Mouse (Mus musculus) neural tube, embryonic 10.5 days (tissue): ENCODE results near the gene Stxbp1.

Source experiments
- DNase-seq: peaks from one replicate; pipeline ENCODE4 v3.0.0-alpha.2; 2017; ENCODE audit warnings: low spot score; ENCODE audit errors: extremely low spot score

The Stxbp1 gene

DNA sequence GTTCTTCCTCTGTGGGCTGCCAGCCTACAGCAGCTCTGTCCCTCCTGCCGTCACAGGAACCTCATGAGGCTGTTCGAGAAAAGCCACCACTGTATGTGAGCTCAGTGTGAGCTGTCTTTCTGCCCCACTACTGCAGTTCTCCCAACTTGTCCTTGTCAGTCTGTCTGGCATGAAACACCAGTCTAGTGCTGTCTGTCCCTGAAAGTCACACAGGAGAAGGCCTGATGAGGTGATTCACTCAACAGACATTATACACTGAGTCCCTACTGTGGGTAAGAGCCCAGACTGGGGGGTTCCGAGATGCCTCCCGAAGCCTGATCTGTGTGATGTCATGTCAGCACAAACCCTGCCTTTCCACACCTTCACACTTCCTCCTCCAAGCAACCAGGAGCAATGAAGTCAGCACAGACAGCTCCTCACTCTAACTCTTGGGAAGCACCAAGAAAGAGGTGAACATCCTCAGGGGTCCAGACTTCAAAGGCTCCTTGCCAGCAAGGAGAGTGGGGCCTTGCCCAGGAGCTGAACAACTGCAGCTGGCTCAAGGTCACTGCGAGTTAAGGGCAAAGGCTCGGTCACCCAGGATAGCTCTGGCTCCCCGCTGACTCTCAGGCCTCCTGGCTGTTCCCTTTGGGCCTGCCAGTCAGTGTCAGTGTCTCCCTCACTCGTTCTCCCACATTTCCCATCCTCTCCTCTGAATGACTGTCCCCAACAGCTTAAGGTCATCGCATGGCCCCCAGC lies 8.7 kb downstream of the Stxbp1 start:
- DNase-seq, result no peak

DNA sequence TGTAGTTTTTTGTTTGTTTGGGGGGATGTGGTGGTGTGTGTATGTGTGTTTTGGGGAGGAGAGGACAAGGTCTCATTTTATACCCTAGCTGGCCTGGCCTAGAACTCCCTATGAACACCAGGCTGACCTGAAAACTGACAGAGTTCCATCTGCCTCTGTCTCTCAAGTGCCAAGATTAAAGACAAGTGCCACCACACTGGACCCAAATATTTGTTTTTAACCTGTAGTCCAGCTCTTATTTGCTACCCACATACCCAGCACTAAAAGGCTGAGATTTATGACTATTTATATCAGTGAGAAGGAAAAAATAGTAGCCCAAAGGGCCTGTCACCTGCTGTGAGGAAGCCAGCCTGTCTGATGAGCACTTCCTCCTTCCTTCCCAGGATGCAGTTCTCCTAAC lies 11.5 kb downstream of the Stxbp1 start:
- no peak for DNase-seq

DNA sequence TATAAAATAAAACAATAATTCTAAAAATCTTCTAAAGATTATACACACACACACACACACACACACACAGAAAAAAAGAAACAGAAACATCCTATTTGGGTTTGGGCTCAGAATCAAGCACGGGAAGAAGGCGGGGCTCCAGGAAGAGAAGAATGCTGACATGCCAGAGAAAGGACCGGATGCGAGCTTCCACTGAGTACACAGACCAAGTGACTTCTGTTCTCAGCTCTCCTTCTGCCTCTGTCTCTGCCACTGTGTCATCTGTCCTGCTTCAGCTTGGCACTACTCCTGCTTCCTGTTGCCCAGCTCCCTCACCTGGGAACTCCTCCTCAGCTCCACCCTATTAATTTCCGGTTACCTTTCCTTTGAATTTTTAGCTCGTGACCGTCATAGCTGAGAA lies 12.5 kb downstream of the Stxbp1 start:
- no peak for DNase-seq

DNA sequence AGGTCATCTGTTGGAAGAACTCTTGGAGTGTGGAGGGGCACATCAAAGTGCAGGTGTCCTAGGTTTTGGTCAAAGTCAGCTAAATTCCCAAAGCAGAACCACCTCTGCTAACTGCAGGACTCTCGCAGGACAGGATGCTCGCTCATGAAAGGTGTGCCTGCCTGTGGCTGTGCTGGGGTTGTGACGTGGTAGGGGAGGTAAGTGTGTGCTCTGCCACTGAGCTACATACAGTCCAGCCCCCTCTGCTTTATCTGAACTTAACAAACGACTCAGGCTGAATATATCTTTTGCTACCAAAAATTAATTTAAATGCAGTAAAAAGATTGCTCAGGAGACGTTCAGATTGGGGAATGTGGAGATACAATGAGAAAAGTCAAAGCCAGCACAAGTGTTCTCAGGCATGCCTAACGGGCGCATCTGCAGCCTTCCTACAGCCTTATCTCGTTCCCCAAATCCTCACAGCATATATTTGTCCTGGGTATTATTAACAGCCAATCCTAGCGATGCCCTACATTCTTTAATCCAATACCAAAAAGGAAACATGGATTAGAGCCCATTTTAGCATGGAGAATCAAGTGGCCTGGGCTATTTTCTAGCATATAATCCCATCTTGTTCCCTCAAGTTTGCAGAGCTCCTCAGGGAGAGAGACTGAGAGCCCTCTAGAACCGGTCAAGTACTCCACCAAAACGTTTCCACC lies 17.9 kb downstream of the Stxbp1 start:
- no peak for DNase-seq

- no peak for DNase-seq
These were observed 21.2 kb downstream of the Stxbp1 start for GRCm38 (mm10) chr2:32825796-32826195.

DNA sequence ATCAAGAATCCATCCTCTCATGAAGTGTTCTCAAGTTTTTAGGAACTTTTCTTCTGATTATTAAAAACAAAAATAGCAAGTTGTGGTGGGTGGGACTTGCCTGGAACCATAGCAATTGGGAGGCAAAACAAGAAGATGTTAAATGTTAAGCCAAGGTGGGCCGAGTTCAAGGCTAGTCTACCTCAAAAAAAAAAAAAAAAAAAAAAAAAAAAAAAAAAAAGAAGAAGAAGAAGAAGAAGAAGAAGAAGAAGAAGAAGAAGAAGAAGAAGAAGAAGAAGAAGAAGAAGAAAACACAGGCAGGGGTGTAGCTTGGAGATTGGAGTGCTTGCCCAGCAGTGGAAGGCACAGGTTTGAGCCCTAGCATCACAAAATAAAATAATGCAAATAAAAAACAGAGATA lies 22.3 kb downstream of the Stxbp1 start:
- DNase-seq, result no peak

GRCm38 (mm10) chr2:32824181-32824580 lies 22.9 kb downstream of the Stxbp1 start:
- peak; percentile 37 for DNase-seq

- peak; percentile 24 for DNase-seq
These were observed 23.4 kb downstream of the Stxbp1 start for GRCm38 (mm10) chr2:32823579-32824154.

DNA sequence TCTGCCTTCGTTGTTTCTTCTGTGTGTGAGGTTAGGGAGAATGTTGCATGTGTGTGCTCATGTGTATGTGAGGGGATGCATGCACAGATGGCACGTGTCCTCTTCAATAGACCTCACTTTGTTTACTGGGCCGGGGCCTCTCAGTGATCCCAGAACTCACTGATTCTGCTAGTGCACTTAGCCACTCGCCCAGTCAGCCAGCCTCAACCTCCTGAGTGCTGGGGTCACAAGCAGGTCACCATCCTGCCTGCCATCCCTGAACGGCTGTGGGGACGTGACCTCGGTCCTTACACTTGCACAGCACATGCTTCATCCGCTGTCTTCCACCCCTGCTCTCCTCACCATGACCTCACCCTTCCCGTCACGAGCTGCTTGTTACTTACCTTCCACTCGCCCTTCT lies 23.9 kb downstream of the Stxbp1 start:
- DNase-seq, result peak; percentile 41

DNA sequence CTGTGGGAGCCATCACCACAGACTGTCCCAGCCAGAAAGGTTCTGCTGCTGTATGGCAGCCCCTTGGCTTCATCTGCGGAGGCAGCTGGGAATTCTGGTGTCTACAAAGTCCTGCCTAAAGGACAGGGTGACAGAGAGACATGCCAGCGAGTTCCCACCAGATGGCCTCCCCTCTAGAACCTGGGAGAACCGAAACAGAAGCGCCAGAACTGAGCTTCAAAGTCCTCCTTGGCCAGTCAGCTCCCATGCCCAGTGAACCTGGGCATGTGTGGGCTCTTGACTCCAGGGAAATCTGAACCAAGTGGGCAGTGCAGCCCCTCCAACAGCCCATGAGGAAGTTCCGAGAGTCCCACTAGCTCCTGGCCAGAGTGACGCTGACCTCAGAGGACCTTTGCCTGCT lies 24.4 kb downstream of the Stxbp1 start:
- DNase-seq, result no peak

DNA sequence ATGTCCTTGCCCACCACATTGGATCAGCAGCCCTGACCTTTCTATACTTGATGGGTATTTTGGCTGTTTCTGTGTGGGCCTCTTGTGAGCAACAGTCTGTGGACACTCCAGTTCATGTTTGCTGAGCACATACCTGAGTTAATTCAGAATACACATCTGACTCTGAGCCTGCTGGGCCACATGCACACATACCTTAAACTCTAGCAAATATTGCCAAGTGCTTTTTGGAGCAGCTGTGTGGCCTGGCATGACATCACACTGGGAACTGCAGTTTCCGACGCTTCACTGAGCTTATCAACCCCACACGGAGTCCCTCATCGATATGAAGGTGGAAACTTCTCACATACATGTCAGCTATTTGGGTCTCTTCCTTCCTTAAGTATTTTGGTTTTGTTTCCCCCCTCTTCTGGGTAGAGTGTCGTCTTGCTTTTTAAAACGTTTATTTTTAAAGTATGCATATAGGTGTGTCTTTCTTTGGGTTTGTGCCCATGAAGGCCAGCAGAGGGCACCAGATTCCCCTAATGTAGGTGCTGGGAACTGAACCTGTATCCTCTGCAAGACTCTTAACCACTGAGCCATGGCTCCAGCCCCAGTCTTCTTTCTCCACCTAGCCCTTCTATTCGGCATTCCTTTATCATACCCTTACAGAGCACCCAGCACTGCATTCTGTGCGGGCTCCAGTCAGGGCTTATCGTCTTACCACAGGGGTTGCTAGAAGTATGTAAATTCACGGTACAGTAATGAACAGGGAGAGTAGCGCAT lies 25.8 kb downstream of the Stxbp1 start:
- peak; percentile 39 for DNase-seq

GRCm38 (mm10) chr2:32818208-32818607 lies 28.8 kb downstream of the Stxbp1 start:
- DNase-seq, result no peak

- DNase-seq, result no peak
These were observed 29.5 kb downstream of the Stxbp1 start for GRCm38 (mm10) chr2:32817589-32817988.

DNA sequence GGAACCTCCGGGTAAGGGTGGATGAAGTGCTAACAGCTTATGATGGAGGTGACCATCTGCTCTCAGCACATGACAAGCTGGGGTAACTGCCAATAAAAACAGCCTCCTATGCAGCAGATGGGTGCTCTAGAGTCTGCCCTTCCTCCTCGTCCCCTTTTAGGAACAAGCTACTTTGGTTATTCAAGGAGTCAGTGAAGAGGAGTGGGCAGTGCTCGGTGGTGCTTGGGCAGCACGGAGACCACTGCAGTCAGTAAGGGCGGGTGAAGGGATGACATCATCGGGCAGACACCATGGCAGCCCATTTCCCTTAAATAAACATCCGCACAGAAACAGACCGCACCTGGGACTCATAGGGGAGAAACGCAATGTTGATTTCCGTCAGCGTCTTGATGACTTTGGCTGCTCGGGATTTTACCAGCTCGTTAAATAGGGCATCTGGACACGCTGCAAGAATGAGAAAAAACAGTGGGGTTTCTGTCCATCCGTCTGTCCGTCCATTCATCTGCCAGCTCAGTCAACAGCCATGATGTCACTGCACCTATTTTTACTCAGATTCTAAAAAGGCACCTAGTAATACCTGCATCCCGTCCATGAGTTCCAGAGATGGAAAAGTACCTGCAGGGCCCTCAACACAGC lies 30.0 kb downstream of the Stxbp1 start:
- DNase-seq, result no peak

GRCm38 (mm10) chr2:32816497-32816896 lies 30.5 kb downstream of the Stxbp1 start:
- no peak for DNase-seq

DNA sequence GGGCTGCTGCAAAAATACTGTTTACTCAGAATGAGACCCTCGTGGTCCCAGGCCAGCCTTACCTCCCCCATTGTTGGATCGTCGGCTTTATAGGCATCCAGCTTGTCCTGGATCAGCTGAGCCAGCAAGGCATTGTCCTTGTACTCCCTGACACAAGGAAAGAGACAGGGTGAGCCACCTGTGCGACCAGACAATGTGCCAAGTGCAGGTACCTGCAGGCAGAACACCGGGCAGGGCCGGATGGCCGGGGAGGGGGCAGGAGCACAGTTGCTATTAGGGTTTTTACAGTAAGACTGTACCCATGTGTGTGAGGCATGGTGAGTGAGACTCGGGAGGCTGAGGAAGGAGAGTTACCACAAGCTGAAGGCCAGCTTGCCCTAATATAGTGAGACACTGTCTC lies 35.1 kb downstream of the Stxbp1 start:
- no peak for DNase-seq

DNA sequence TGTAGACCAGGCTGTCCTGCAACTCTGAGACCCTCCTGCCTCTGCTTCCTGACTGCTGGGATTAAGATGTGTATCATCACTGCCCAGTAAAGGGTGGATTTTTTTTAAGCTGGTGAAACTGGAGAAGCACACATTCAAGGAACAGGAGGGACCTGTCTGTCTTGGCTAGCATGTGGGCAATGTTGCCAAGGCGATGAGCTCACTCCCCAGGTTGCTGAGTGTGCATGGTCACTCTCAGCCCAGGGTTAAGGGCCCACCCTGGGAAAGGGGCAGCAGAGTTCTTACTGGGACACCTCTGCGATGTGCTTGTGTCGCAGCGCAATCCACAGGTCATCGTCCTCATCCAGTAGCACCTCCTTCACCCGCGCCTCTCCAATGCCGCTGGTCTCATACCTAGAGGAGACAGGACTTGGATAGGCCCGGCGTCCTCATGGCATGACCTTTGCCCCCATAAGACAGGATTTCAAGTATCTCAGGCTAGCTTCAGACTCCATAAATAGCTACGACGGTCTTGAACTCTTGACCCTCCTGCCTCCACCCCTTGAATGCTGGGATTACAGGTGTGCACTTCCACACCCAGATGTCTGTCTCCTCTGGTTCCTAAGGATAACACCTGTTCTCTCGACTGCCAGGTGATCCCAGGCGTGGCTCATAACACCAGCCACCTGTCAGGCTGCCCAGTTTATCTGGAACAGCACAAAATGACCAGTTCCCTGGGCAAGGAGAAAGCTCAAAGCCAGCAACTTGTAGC lies 38.1 kb downstream of the Stxbp1 start:
- DNase-seq, result no peak

DNA sequence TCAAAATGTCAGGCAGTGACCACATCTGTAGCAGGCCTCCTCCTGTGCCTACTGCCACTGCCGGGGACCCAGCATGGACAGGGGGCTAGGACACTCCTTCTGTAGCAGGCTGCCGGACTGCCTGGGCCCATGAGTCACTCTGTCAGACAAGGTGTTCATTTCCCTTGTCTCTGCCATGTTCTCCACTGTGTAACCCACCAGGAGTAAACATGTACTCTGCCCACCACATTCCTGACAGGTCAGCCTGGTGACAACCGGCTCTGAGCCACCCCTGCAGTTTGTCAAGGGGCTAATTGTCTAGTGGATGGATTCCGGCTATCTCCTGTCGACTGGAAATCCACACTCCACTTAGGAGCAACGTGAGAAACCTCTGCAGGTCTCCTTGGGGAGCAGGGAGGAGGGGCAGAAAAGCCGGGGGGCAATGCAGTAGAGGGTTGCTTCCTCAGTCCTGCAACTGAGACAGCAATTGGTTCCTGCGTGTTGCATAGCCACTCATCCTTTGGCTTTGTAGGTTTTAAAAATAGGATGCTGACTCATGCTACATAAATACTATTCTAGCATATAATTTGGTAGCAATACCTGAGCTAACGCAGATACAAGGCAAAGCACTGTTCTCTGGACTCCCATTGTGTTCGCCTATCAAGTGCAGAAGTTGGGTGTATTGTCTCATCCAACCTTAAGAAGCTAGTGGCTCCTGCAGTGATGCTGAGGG lies 48.6 kb downstream of the Stxbp1 start:
- no peak for DNase-seq

DNA sequence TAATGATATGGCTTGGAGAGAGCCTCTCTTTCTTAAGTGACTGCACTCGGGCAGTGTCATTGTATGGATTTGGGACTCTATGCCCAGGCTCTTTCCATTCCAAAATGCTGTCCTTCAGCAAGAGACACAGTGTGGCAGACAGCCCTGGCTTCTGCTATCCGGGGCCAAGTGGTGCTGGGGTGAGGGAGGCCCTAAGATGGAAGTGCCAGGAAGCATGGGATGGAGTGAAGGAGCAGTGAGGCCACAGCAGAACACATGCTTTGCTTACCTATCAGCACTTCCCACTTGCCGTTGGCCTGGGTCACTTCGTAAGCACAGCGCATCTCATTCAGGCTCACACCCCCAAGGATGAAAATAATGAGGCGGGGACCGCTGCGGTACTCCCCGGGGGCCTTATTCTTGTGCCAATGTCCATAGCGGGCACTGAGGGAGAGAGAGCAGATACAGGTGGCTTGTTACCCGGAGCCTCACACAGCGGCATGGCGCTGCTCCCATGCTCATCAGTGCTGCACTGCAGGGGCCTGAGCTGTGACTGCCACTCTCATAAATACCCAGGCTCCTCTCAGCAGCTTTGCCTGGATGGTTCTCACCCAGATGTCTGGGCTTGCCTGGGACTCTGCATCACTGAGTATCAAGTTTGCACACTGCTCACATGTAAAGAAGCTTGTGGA lies 51.2 kb downstream of the Stxbp1 start:
- no peak for DNase-seq

GRCm38 (mm10) chr2:32791297-32791696 lies 55.7 kb downstream of the Stxbp1 start:
- no peak for DNase-seq
